In genomic region chr19:32969213-32969776, GRCm38 (mm10) we compare ENCODE assay signal across 19 mouse cellular contexts.
A peak's percentile ranks its signal among the peaks of the same experiment; 100 is the strongest.
DNase-seq lines count a peak whose midpoint lies in the region; ATAC-seq lines count a peak whose summit lies in the region.
"Had no signal": no experiment of that assay in that cellular context is flagged by ENCODE, and none has a peak within 500 bp of the region (broad histone marks: within the 10 kb centered on the region; RNA-seq: fewer than 3 reads in every experiment).

No protein-coding gene starts in this region.

- no peaks in the 10 kb centered on the region for H3K9me3 ChIP-seq in forebrain, embryonic 10.5 days
- H3K9me3 ChIP-seq in forebrain, embryonic 14.5 days (replicated peaks; ENCODE audit: control insufficient read depth, low read length) = no peaks in the 10 kb centered on the region
- H3K9me3 ChIP-seq in hindbrain, embryonic 10.5 days = no peaks in the 10 kb centered on the region
- no peaks in the 10 kb centered on the region for H3K9me3 ChIP-seq in hindbrain, embryonic 16.5 days (ENCODE audit: control insufficient read depth, low read length)
- H3K9me3 ChIP-seq in embryonic facial prominence, embryonic 10.5 days = no peaks in the 10 kb centered on the region
- H3K9me3 ChIP-seq: heart, embryonic 10.5 days had no signal

- peak; percentile 55 for DNase-seq in forebrain, embryonic 10.5 days (ENCODE audit: extremely low spot score, low spot score)
- no peak for DNase-seq in forebrain, embryonic 14.5 days (ENCODE audit: low spot score)
- peak; percentile 64 for DNase-seq in hindbrain, embryonic 10.5 days (ENCODE audit: low spot score)
- peak; percentile 43 for DNase-seq in embryo, embryonic 10 days (ENCODE audit: low spot score)
- DNase-seq in embryonic facial prominence, embryonic 10.5 days (ENCODE audit: low spot score) = peak; percentile 46
- no peak for DNase-seq in thymus, adult 18-20 months
- DNase-seq: adrenal gland, postnatal 14 days; B cell, adult 2 months; cerebellum, adult 11-12 months; cerebellum, adult 9-10 months; cerebellum, postnatal 25 days; gastrocnemius, postnatal 36 days; heart, adult 18-20 months; heart, postnatal 10 days; kidney, adult 11 months had no signal

- H3K4me3 ChIP-seq in forebrain, embryonic 10.5 days = no peak overlapping the region
- H3K4me3 ChIP-seq in forebrain, embryonic 14.5 days (ENCODE audit: low read depth, low read length) = no peak overlapping the region
- H3K4me3 ChIP-seq in hindbrain, embryonic 10.5 days = no peak overlapping the region
- no peak overlapping the region for H3K4me3 ChIP-seq in hindbrain, embryonic 16.5 days (ENCODE audit: low read length)
- H3K4me3 ChIP-seq in embryonic facial prominence, embryonic 10.5 days = no peak overlapping the region
- H3K4me3 ChIP-seq: heart, embryonic 10.5 days had no signal

- no peaks in the 10 kb centered on the region for H3K36me3 ChIP-seq in forebrain, embryonic 10.5 days (replicated peaks)
- no peaks in the 10 kb centered on the region for H3K36me3 ChIP-seq in forebrain, embryonic 14.5 days (ENCODE audit: control insufficient read depth, insufficient read depth, low read length)
- no peaks in the 10 kb centered on the region for H3K36me3 ChIP-seq in hindbrain, embryonic 10.5 days
- H3K36me3 ChIP-seq in hindbrain, embryonic 16.5 days (ENCODE audit: control insufficient read depth, insufficient read depth, low read length) = no peaks in the 10 kb centered on the region
- H3K36me3 ChIP-seq in embryonic facial prominence, embryonic 10.5 days (replicated peaks) = no peaks in the 10 kb centered on the region
- H3K36me3 ChIP-seq: heart, embryonic 10.5 days had no signal

- no peak overlapping the region for H3K4me2 ChIP-seq in forebrain, embryonic 14.5 days (ENCODE audit: low read length)
- no peak overlapping the region for H3K4me2 ChIP-seq in hindbrain, embryonic 16.5 days (ENCODE audit: low read length)

- ATAC-seq in forebrain, embryonic 14.5 days = no peak
- ATAC-seq in hindbrain, embryonic 16.5 days = no peak
- no peak for ATAC-seq in CD4-positive, CD25-positive, alpha-beta regulatory T cell, adult 4 months
- ATAC-seq: hindbrain, postnatal 0 days had no signal

- H3K27ac ChIP-seq in forebrain, embryonic 10.5 days = 0 out of 2 replicates have a peak overlapping the region, but pooled peaks have one; percentile 22
- no peak overlapping the region for H3K27ac ChIP-seq in forebrain, embryonic 14.5 days (ENCODE audit: low read depth, low read length)
- H3K27ac ChIP-seq in hindbrain, embryonic 10.5 days = no peak overlapping the region
- H3K27ac ChIP-seq in hindbrain, embryonic 16.5 days (ENCODE audit: low read depth, low read length) = no peak overlapping the region
- H3K27ac ChIP-seq in embryonic facial prominence, embryonic 10.5 days (replicated peaks) = no peak overlapping the region
- H3K27ac ChIP-seq: heart, embryonic 10.5 days; hindbrain, postnatal 0 days had no signal

- H3K27me3 ChIP-seq in forebrain, embryonic 10.5 days (ENCODE audit: poor library complexity, severe bottlenecking) = no peaks in the 10 kb centered on the region
- H3K27me3 ChIP-seq in forebrain, embryonic 14.5 days (replicated peaks; ENCODE audit: control insufficient read depth, insufficient read depth, low read length) = no peaks in the 10 kb centered on the region
- no peaks in the 10 kb centered on the region for H3K27me3 ChIP-seq in hindbrain, embryonic 10.5 days (ENCODE audit: insufficient read depth, poor library complexity, severe bottlenecking)
- H3K27me3 ChIP-seq in hindbrain, embryonic 16.5 days (replicated peaks; ENCODE audit: control insufficient read depth, insufficient read depth, low read length) = no peaks in the 10 kb centered on the region
- H3K27me3 ChIP-seq in embryonic facial prominence, embryonic 10.5 days (replicated peaks; ENCODE audit: low read depth, poor library complexity, severe bottlenecking) = no peaks in the 10 kb centered on the region

- H3K4me1 ChIP-seq in forebrain, embryonic 10.5 days = peaks cover 26% of the 10 kb centered on the region
- H3K4me1 ChIP-seq in forebrain, embryonic 14.5 days (ENCODE audit: control insufficient read depth, insufficient read depth, low read length) = no peaks in the 10 kb centered on the region
- peaks cover 14% of the 10 kb centered on the region for H3K4me1 ChIP-seq in hindbrain, embryonic 10.5 days (replicated peaks)
- no peaks in the 10 kb centered on the region for H3K4me1 ChIP-seq in hindbrain, embryonic 16.5 days (ENCODE audit: control insufficient read depth, insufficient read depth, low read depth, low read length)
- no peaks in the 10 kb centered on the region for H3K4me1 ChIP-seq in embryonic facial prominence, embryonic 10.5 days
- H3K4me1 ChIP-seq: heart, embryonic 10.5 days had no signal

- 33% methylated on average over 7 of the region's 7 CpGs for WGBS in forebrain, embryonic 10.5 days
- WGBS in forebrain, embryonic 14.5 days = 21% methylated on average over 7 of the region's 7 CpGs
- WGBS in hindbrain, embryonic 10.5 days = 29% methylated on average over 7 of the region's 7 CpGs
- 28% methylated on average over 7 of the region's 7 CpGs for WGBS in hindbrain, embryonic 16.5 days
- WGBS in embryonic facial prominence, embryonic 10.5 days = 47% methylated on average over 7 of the region's 7 CpGs

- no peak overlapping the region for H3K9ac ChIP-seq in forebrain, embryonic 14.5 days (ENCODE audit: low read length)
- no peak overlapping the region for H3K9ac ChIP-seq in hindbrain, embryonic 16.5 days (ENCODE audit: low read depth, low read length)

Comparison
In these comparisons a context has a peak if more than half of its experiments do, and no peak if none do; other contexts are left out.
1. DNase-seq: peak in forebrain, embryonic 10.5 days (single experiment), hindbrain, embryonic 10.5 days (single experiment), embryo, embryonic 10 days (single experiment) and embryonic facial prominence, embryonic 10.5 days (single experiment); none in forebrain, embryonic 14.5 days (single experiment) and thymus, adult 18-20 months (0 of 2).